Mouse (Mus musculus) liver, embryonic 11.5 days (tissue): ENCODE data around the gene Pbx1. TPM values are rescaled to one million over a fixed set of nuclear protein-coding genes. Genes with fewer than 3 reads are reported as not detected.

ENCODE experiments used
- ATAC-seq: fragments of 200-750 bp; cut with Nextera tagmentation; replicated peaks from 2 replicates; pipeline ENCODE4 v1.8.0; 2017; ENCODE audit warnings: moderate number of reproducible peaks, mild to moderate bottlenecking, moderate TSS enrichment, moderate library complexity; ENCODE audit not compliant: low FRiP score
- DNase-seq: peaks from one replicate; pipeline ENCODE4 v3.0.0-alpha.2; 2017; ENCODE audit warnings: low spot score
- H3K27ac ChIP-seq: fragments of 300-500 bp; sonication (generic); 2 replicates; pipeline ENCODE4 v1.5.1; 2014; ENCODE audit warnings: mild to moderate bottlenecking, low read depth, low read length, control low read depth
- H3K27me3 ChIP-seq: fragments of 300-500 bp; sonication (generic); replicated peaks from 2 replicates; pipeline ENCODE4 v1.6.1; 2014; ENCODE audit warnings: low read length, mixed read lengths; ENCODE audit not compliant: control insufficient read depth, insufficient read depth
- H3K36me3 ChIP-seq: fragments of 300-500 bp; sonication (generic); 2 replicates; pipeline ENCODE4 v1.6.1; 2014; ENCODE audit warnings: mild to moderate bottlenecking, low read length, moderate library complexity, mixed read lengths; ENCODE audit not compliant: control insufficient read depth, insufficient read depth
- H3K4me1 ChIP-seq: fragments of 300-500 bp; sonication (generic); replicated peaks from 2 replicates; pipeline ENCODE4 v1.6.1; 2014; ENCODE audit warnings: low read length, mixed read lengths; ENCODE audit not compliant: control insufficient read depth, insufficient read depth
- H3K4me2 ChIP-seq: fragments of 300-500 bp; sonication (generic); 2 replicates; pipeline ENCODE4 v1.6.1; 2014; ENCODE audit warnings: mild to moderate bottlenecking, control low read depth, moderate library complexity
- H3K4me3 ChIP-seq: fragments of 300-500 bp; sonication (generic); 2 replicates; pipeline ENCODE4 v1.5.1; 2014; ENCODE audit warnings: low read depth, low read length, control low read depth
- H3K9ac ChIP-seq: fragments of 300-500 bp; sonication (generic); 2 replicates; pipeline ENCODE4 v1.6.1; 2014; ENCODE audit warnings: low read depth, low read length, control low read depth
- H3K9me3 ChIP-seq: fragments of 300-500 bp; sonication (generic); 2 replicates; pipeline ENCODE4 v1.6.1; 2016; ENCODE audit warnings: low read length, inconsistent platforms, mixed read lengths; ENCODE audit not compliant: control insufficient read depth
- WGBS: fragments of 180-500 bp; shearing (Covaris S2); extraction: QIAGEN DNeasy Blood & Tissue Kit; methylation state at CpG from one replicate; pipeline ENCODE4 v1.1.7; 2014; 5-methylcytosine and 5-hydroxymethylcytosine counted together
- polyA plus RNA-seq: library from polyadenylated mRNA; unstranded; fragments of >200 nt; fragmentation: Nextera tagmentation; extraction: Ambion mirVana; gene quantifications from 2 replicates; pipeline ENCODE4 v1.2.1, GENCODE M21; 2014

Pbx1 gene
- polyA plus RNA-seq, 1 experiment from 2014 or later, result 17.0 TPM

- 76% methylated on average over 6 of the region's 6 CpGs for WGBS
- no peak overlapping the region for H3K27ac ChIP-seq
These were observed 203.1 kb downstream of the Pbx1 start for GRCm38 (mm10) chr1:168228756-168229526.

GRCm38 (mm10) chr1:168226150-168226549 is 205.9 kb downstream of the Pbx1 start:
- Histone ChIP-seq H3K27me3 (no peaks in the 10 kb centered on the region), H3K4me1 (peaks cover 13% of the 10 kb centered on the region), H3K27ac (no peak overlapping the region), H3K4me3 (no peak overlapping the region), H3K4me2 (no peak overlapping the region), H3K9ac (no peak overlapping the region), H3K36me3 (no peaks in the 10 kb centered on the region), H3K9me3 (no peaks in the 10 kb centered on the region)
- ATAC-seq (peak; percentile 66; the same call in 1 of the 2 replicates), DNase-seq (no peak)
- 48% methylated on average over 6 of the region's 6 CpGs for WGBS

More at GRCm38 (mm10) chr1:168228756-168229526, 203.1 kb downstream of the Pbx1 start:
- Histone ChIP-seq H3K4me3 (no peak overlapping the region), H3K36me3 (no peaks in the 10 kb centered on the region), H3K4me1 (peaks cover 9% of the 10 kb centered on the region), H3K9ac (no peak overlapping the region), H3K4me2 (no peak overlapping the region), H3K9me3 (no peaks in the 10 kb centered on the region), H3K27me3 (no peaks in the 10 kb centered on the region)
- DNase-seq (no peak), ATAC-seq (no peak)

GRCm38 (mm10) chr1:168225595-168226127 is 206.4 kb downstream of the Pbx1 start:
- ATAC-seq, result no peak
- H3K27me3 ChIP-seq, result no peaks in the 10 kb centered on the region
- DNase-seq, result no peak
- no peak overlapping the region for H3K27ac ChIP-seq
- WGBS, result 66% methylated on average over 7 of the region's 7 CpGs
- H3K9ac ChIP-seq, result no peak overlapping the region
- H3K4me3 ChIP-seq, result no peak overlapping the region
- no peak overlapping the region for H3K4me2 ChIP-seq
- peaks cover 14% of the 10 kb centered on the region for H3K4me1 ChIP-seq
- H3K9me3 ChIP-seq, result no peaks in the 10 kb centered on the region
- H3K36me3 ChIP-seq, result no peaks in the 10 kb centered on the region

GRCm38 (mm10) chr1:168224218-168224617 is 207.9 kb downstream of the Pbx1 start:
- Histone ChIP-seq H3K27me3 (no peaks in the 10 kb centered on the region), H3K4me1 (peaks cover 14% of the 10 kb centered on the region), H3K36me3 (no peaks in the 10 kb centered on the region), H3K4me3 (no peak overlapping the region), H3K9ac (no peak overlapping the region), H3K27ac (no peak overlapping the region), H3K4me2 (no peak overlapping the region), H3K9me3 (no peaks in the 10 kb centered on the region)
- DNase-seq, result no peak
- 84% methylated on average over 5 of the region's 5 CpGs for WGBS
- ATAC-seq, result no peak

- Histone ChIP-seq H3K9ac (no peak overlapping the region), H3K27ac (no peak overlapping the region), H3K27me3 (no peaks in the 10 kb centered on the region), H3K36me3 (no peaks in the 10 kb centered on the region), H3K4me3 (no peak overlapping the region), H3K4me1 (peaks cover 16% of the 10 kb centered on the region), H3K4me2 (no peak overlapping the region), H3K9me3 (no peaks in the 10 kb centered on the region)
- ATAC-seq (no peak), DNase-seq (no peak)
- WGBS, result 93% methylated on average over 7 of the region's 7 CpGs
These were observed 209.3 kb downstream of the Pbx1 start for GRCm38 (mm10) chr1:168222794-168223193.

- DNase-seq (no peak), ATAC-seq (no peak)
- no peak overlapping the region for H3K9ac ChIP-seq
- H3K9me3 ChIP-seq, result no peaks in the 10 kb centered on the region
- no peaks in the 10 kb centered on the region for H3K27me3 ChIP-seq
- no peak overlapping the region for H3K4me3 ChIP-seq
- H3K4me1 ChIP-seq, result peaks cover 11% of the 10 kb centered on the region
- no peaks in the 10 kb centered on the region for H3K36me3 ChIP-seq
- no peak overlapping the region for H3K4me2 ChIP-seq
- H3K27ac ChIP-seq, result no peak overlapping the region
- 72% methylated on average over 14 of the region's 14 CpGs for WGBS
These were observed 211.0 kb downstream of the Pbx1 start for GRCm38 (mm10) chr1:168221071-168221521.

- no peaks in the 10 kb centered on the region for H3K27me3 ChIP-seq
- WGBS, result 81% methylated on average over 17 of the region's 17 CpGs
- H3K27ac ChIP-seq, result no peak overlapping the region
- no peak overlapping the region for H3K9ac ChIP-seq
- H3K36me3 ChIP-seq, result no peaks in the 10 kb centered on the region
- no peak overlapping the region for H3K4me3 ChIP-seq
- ATAC-seq (no peak), DNase-seq (no peak)
- no peak overlapping the region for H3K4me2 ChIP-seq
- no peaks in the 10 kb centered on the region for H3K9me3 ChIP-seq
- peaks cover 6% of the 10 kb centered on the region for H3K4me1 ChIP-seq
These were observed 215.9 kb downstream of the Pbx1 start for GRCm38 (mm10) chr1:168215896-168216747.

GRCm38 (mm10) chr1:168215468-168215867 is 216.6 kb downstream of the Pbx1 start:
- DNase-seq (no peak), ATAC-seq (no peak)
- H3K4me2 ChIP-seq, result no peak overlapping the region
- no peak overlapping the region for H3K27ac ChIP-seq
- no peaks in the 10 kb centered on the region for H3K9me3 ChIP-seq
- peaks cover 6% of the 10 kb centered on the region for H3K4me1 ChIP-seq
- H3K27me3 ChIP-seq, result no peaks in the 10 kb centered on the region
- 72% methylated on average over 6 of the region's 6 CpGs for WGBS
- no peak overlapping the region for H3K4me3 ChIP-seq
- no peaks in the 10 kb centered on the region for H3K36me3 ChIP-seq
- no peak overlapping the region for H3K9ac ChIP-seq
